Mouse (Mus musculus) kidney, adult 2 months (tissue): Measurements from ENCODE around the gene Prkar2b.

Experiments used
- CTCF ChIP-seq: fragments of 200-500 bp; conservative IDR thresholded peaks from 2 replicates; pipeline ENCODE4 v1.5.1; 2011; ENCODE audit warnings: low read depth, mild to moderate bottlenecking, control low read depth, low read length, moderate library complexity, mixed read lengths; ENCODE audit not compliant: insufficient read depth, insufficient read length
- POLR2A ChIP-seq: fragments of 200-500 bp; IDR thresholded peaks from one replicate; pipeline ENCODE4 v1.6.1; 2011; ENCODE audit warnings: low read depth, low read length, control low read depth

DNA sequence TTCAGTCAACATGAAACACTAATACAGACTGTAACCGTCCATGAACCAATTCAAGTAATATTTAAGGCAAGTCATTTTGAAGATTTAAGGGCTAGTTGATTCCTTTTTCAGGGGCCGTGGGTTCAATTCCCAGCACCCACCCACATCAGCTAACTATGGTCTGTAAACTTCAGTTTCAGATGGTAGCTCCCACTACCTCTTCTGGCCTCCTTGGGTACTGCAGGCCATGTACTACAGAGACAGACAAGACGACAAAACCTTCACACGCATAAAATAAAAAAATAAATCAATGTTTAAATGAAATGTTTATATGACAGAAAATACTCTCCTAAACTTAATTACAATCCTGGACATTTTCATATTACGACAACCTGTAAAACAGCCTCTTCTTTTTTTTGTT is 113.6 kb downstream of the Prkar2b start:
- TF ChIP-seq CTCF (0 out of 2 replicates have a peak, but pooled peaks have one; percentile 32), POLR2A (no peak)
